Mouse (Mus musculus): ENCODE measurements around the gene Nsmce4a. TPM values are rescaled to one million over a fixed set of nuclear protein-coding genes. Genes with fewer than 3 reads are reported as not detected.
A peak's percentile ranks its signal among the peaks of the same experiment; 100 is the strongest.
"Not testable (repeated sequence)": the region's sequence is repeated elsewhere in the genome, so short reads cannot be mapped to it uniquely, and the experiment has no call there.

Gene Nsmce4a
- polyA plus RNA-seq, 1 experiment: 39.8 TPM

- peak; percentile 61 for DNase-seq
- TF ChIP-seq CTCF (conservative IDR thresholded peaks at IDR 0.05; ENCODE audit: insufficient read depth, insufficient read length, low read depth, low read length): peak; percentile 76
- no peak for TF ChIP-seq POLR2A (IDR thresholded peaks at IDR 0.05; ENCODE audit: low read depth, low read length)
- no peak overlapping the region for H3K4me3 ChIP-seq (ENCODE audit: insufficient read depth, low read depth, low read length)
- no peak overlapping the region for H3K27ac ChIP-seq (ENCODE audit: insufficient read depth, low read depth, low read length)
- 29% methylated on average over 6 of the region's 6 CpGs for WGBS
- H3K36me3 ChIP-seq (ENCODE audit: control insufficient read depth, insufficient read depth, low read length): no peaks in the 10 kb centered on the region; the same call in 1 of the 2 replicates
- H3K27me3 ChIP-seq (replicated peaks; ENCODE audit: control insufficient read depth, insufficient read depth, low read length): no peaks in the 10 kb centered on the region
- peaks cover 31% of the 10 kb centered on the region for H3K4me1 ChIP-seq (ENCODE audit: control insufficient read depth, insufficient read depth, low read length)
Measured at GRCm38 (mm10) chr7:130605111-130605510, 32.2 kb upstream of the Nsmce4a start.

GRCm38 (mm10) chr7:130604390-130604789, 31.5 kb upstream of the Nsmce4a start:
- Histone ChIP-seq H3K27me3 (replicated peaks; ENCODE audit: control insufficient read depth, insufficient read depth, low read length) (no peaks in the 10 kb centered on the region), H3K4me1 (ENCODE audit: control insufficient read depth, insufficient read depth, low read length) (peaks cover 34% of the 10 kb centered on the region), H3K36me3 (ENCODE audit: control insufficient read depth, insufficient read depth, low read length) (no peaks in the 10 kb centered on the region; the same call in 1 of the 2 replicates), H3K27ac (ENCODE audit: insufficient read depth, low read depth, low read length) (no peak overlapping the region), H3K4me3 (ENCODE audit: insufficient read depth, low read depth, low read length) (no peak overlapping the region)
- WGBS: 88% methylated on average over 2 of the region's 2 CpGs
- TF ChIP-seq POLR2A (IDR thresholded peaks at IDR 0.05; ENCODE audit: low read depth, low read length): no peak
- no peak for TF ChIP-seq CTCF (conservative IDR thresholded peaks at IDR 0.05; ENCODE audit: insufficient read depth, insufficient read length, low read depth, low read length)
- DNase-seq: no peak

- Histone ChIP-seq H3K4me1 (ENCODE audit: control insufficient read depth, insufficient read depth, low read length) (peaks cover 34% of the 10 kb centered on the region), H3K36me3 (ENCODE audit: control insufficient read depth, insufficient read depth, low read length) (no peaks in the 10 kb centered on the region; the same call in 1 of the 2 replicates), H3K27ac (ENCODE audit: insufficient read depth, low read depth, low read length) (no peak overlapping the region), H3K27me3 (replicated peaks; ENCODE audit: control insufficient read depth, insufficient read depth, low read length) (no peaks in the 10 kb centered on the region), H3K4me3 (ENCODE audit: insufficient read depth, low read depth, low read length) (no peak overlapping the region)
- no peak for DNase-seq
- TF ChIP-seq POLR2A (IDR thresholded peaks at IDR 0.05; ENCODE audit: low read depth, low read length): no peak
- no peak for TF ChIP-seq CTCF (conservative IDR thresholded peaks at IDR 0.05; ENCODE audit: insufficient read depth, insufficient read length, low read depth, low read length)
- 92% methylated on average over 5 of the region's 5 CpGs for WGBS
Measured at GRCm38 (mm10) chr7:130603556-130603955, 30.6 kb upstream of the Nsmce4a start.

- 84% methylated on average over 1 of the region's 1 CpGs for WGBS
- DNase-seq: peak; percentile 50
- TF ChIP-seq POLR2A (IDR thresholded peaks at IDR 0.05; ENCODE audit: low read depth, low read length) (no peak), CTCF (conservative IDR thresholded peaks at IDR 0.05; ENCODE audit: insufficient read depth, insufficient read length, low read depth, low read length) (no peak)
Measured at GRCm38 (mm10) chr7:130602804-130603203, 29.9 kb upstream of the Nsmce4a start.

GRCm38 (mm10) chr7:130600546-130600945, 27.6 kb upstream of the Nsmce4a start:
- no peak for DNase-seq
- TF ChIP-seq CTCF (conservative IDR thresholded peaks at IDR 0.05; ENCODE audit: insufficient read depth, insufficient read length, low read depth, low read length) (no peak), POLR2A (IDR thresholded peaks at IDR 0.05; ENCODE audit: low read depth, low read length) (no peak)
- Histone ChIP-seq H3K36me3 (ENCODE audit: control insufficient read depth, insufficient read depth, low read length) (no peaks in the 10 kb centered on the region; the same call in 1 of the 2 replicates), H3K27me3 (replicated peaks; ENCODE audit: control insufficient read depth, insufficient read depth, low read length) (no peaks in the 10 kb centered on the region), H3K4me1 (ENCODE audit: control insufficient read depth, insufficient read depth, low read length) (peaks cover 36% of the 10 kb centered on the region), H3K4me3 (ENCODE audit: insufficient read depth, low read depth, low read length) (no peak overlapping the region), H3K27ac (ENCODE audit: insufficient read depth, low read depth, low read length) (no peak overlapping the region)
- WGBS: 60% methylated on average over 2 of the region's 2 CpGs

More at GRCm38 (mm10) chr7:130602804-130603203, 29.9 kb upstream of the Nsmce4a start:
- Histone ChIP-seq H3K4me1 (ENCODE audit: control insufficient read depth, insufficient read depth, low read length) (peaks cover 34% of the 10 kb centered on the region), H3K27ac (ENCODE audit: insufficient read depth, low read depth, low read length) (peak overlapping the region; percentile 6; the same call in 1 of the 2 replicates), H3K27me3 (replicated peaks; ENCODE audit: control insufficient read depth, insufficient read depth, low read length) (no peaks in the 10 kb centered on the region), H3K4me3 (ENCODE audit: insufficient read depth, low read depth, low read length) (no peak overlapping the region), H3K36me3 (ENCODE audit: control insufficient read depth, insufficient read depth, low read length) (no peaks in the 10 kb centered on the region; the same call in 1 of the 2 replicates)

GRCm38 (mm10) chr7:130600074-130600473, 27.2 kb upstream of the Nsmce4a start:
- H3K27me3 ChIP-seq (replicated peaks; ENCODE audit: control insufficient read depth, insufficient read depth, low read length): no peaks in the 10 kb centered on the region
- H3K27ac ChIP-seq (ENCODE audit: insufficient read depth, low read depth, low read length): no peak overlapping the region
- no peak overlapping the region for H3K4me3 ChIP-seq (ENCODE audit: insufficient read depth, low read depth, low read length)
- no peak for DNase-seq
- H3K36me3 ChIP-seq (ENCODE audit: control insufficient read depth, insufficient read depth, low read length): no peaks in the 10 kb centered on the region; the same call in 1 of the 2 replicates
- peaks cover 33% of the 10 kb centered on the region for H3K4me1 ChIP-seq (ENCODE audit: control insufficient read depth, insufficient read depth, low read length)
- TF ChIP-seq POLR2A (IDR thresholded peaks at IDR 0.05; ENCODE audit: low read depth, low read length) (no peak), CTCF (conservative IDR thresholded peaks at IDR 0.05; ENCODE audit: insufficient read depth, insufficient read length, low read depth, low read length) (no peak)
- 58% methylated on average over 3 of the region's 3 CpGs for WGBS

- TF ChIP-seq POLR2A (IDR thresholded peaks at IDR 0.05; ENCODE audit: low read depth, low read length): no peak
- no peak for TF ChIP-seq CTCF (conservative IDR thresholded peaks at IDR 0.05; ENCODE audit: insufficient read depth, insufficient read length, low read depth, low read length)
- no peak overlapping the region for H3K4me3 ChIP-seq (ENCODE audit: insufficient read depth, low read depth, low read length)
- no peaks in the 10 kb centered on the region for H3K36me3 ChIP-seq (ENCODE audit: control insufficient read depth, insufficient read depth, low read length)
- no peak for DNase-seq
- WGBS: 75% methylated on average over 6 of the region's 6 CpGs
- H3K4me1 ChIP-seq (ENCODE audit: control insufficient read depth, insufficient read depth, low read length): peaks cover 23% of the 10 kb centered on the region
- H3K27ac ChIP-seq (ENCODE audit: insufficient read depth, low read depth, low read length): no peak overlapping the region
- no peaks in the 10 kb centered on the region for H3K27me3 ChIP-seq (replicated peaks; ENCODE audit: control insufficient read depth, insufficient read depth, low read length)
Measured at GRCm38 (mm10) chr7:130597546-130597945, 24.6 kb upstream of the Nsmce4a start.

GRCm38 (mm10) chr7:130596079-130596855, 23.3 kb upstream of the Nsmce4a start:
- 17% methylated on average over 9 of the region's 19 CpGs for WGBS
- not testable (repeated sequence) for H3K36me3 ChIP-seq (ENCODE audit: control insufficient read depth, insufficient read depth, low read length); H3K27me3 ChIP-seq (replicated peaks; ENCODE audit: control insufficient read depth, insufficient read depth, low read length)
- H3K4me3 ChIP-seq (ENCODE audit: insufficient read depth, low read depth, low read length): peak overlapping the region; percentile 50
- peaks cover 18% of the 10 kb centered on the region for H3K4me1 ChIP-seq (ENCODE audit: control insufficient read depth, insufficient read depth, low read length)
- peak overlapping the region; percentile 91 for H3K27ac ChIP-seq (ENCODE audit: insufficient read depth, low read depth, low read length)
- DNase-seq: peak; percentile 85

- peak overlapping the region; percentile 42; the same call in 1 of the 2 replicates for H3K4me3 ChIP-seq (ENCODE audit: insufficient read depth, low read depth, low read length)
- H3K36me3 ChIP-seq (ENCODE audit: control insufficient read depth, insufficient read depth, low read length); H3K27me3 ChIP-seq (replicated peaks; ENCODE audit: control insufficient read depth, insufficient read depth, low read length): not testable (repeated sequence)
- peak overlapping the region; percentile 89 for H3K27ac ChIP-seq (ENCODE audit: insufficient read depth, low read depth, low read length)
- H3K4me1 ChIP-seq (ENCODE audit: control insufficient read depth, insufficient read depth, low read length): peaks cover 17% of the 10 kb centered on the region
- peak; percentile 57 for DNase-seq
- 30% methylated on average over 9 of the region's 11 CpGs for WGBS
Measured at GRCm38 (mm10) chr7:130593375-130594239, 20.7 kb upstream of the Nsmce4a start.

Measured in kidney, adult 2 months (tissue).